Mouse (Mus musculus): ENCODE results near the gene Ttc7b.

Gene Ttc7b

DNA sequence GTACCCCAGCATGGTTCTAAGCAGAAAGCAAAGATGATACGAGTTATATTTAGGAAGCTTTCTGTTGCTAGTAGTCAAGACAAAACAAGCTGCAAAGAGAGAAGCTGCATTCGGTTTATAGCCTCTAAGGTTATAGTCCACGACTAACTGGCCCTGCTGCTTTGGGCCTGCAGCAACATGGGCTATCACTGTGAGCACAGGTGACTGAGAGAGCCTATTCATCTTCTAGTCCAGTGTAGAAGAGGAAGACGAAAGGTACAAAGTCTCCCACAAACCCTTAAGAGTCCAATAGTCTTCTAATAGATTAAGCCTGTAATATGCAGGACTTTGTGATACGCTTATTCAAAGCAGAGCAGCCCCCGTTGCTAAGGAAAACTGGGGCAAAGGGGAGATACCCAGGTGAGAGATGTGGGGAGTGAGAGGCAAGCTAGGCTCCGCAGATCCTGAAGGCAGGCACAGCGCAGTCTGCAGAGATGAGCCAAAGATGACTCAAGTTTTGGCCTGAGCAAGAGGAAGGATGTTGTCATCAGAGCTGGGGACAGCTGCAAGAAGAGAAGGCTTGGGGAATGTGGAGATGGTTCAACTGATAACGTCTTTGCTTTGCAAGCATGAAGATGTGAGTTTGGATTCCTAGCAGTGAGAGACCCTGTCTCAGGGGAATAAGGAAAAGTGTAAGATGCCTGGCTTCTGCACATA, 250.5 kb downstream of the Ttc7b start:
- DNase-seq (ENCODE audit: low spot score), result no peak

DNA sequence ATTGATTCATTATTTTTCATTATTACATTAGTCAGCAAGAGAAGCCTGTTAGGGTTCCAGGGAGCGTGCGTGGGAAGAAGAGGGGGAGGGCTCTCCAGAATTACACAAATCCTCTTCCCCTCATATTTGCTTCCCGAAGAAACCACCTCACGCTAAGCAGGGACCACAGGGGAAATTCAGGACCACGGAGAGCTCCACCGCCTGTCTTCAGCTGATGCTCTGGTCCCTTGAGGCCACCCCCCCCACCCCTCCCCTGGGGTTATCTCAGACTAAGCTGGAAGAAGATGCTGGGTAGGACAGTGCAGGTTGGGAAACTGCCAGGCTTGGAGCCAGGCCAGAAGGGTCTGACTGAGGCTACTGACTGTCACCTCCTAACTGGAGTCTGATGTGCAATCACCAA, 252.6 kb downstream of the Ttc7b start:
- DNase-seq (ENCODE audit: low spot score), result peak; percentile 82

DNA sequence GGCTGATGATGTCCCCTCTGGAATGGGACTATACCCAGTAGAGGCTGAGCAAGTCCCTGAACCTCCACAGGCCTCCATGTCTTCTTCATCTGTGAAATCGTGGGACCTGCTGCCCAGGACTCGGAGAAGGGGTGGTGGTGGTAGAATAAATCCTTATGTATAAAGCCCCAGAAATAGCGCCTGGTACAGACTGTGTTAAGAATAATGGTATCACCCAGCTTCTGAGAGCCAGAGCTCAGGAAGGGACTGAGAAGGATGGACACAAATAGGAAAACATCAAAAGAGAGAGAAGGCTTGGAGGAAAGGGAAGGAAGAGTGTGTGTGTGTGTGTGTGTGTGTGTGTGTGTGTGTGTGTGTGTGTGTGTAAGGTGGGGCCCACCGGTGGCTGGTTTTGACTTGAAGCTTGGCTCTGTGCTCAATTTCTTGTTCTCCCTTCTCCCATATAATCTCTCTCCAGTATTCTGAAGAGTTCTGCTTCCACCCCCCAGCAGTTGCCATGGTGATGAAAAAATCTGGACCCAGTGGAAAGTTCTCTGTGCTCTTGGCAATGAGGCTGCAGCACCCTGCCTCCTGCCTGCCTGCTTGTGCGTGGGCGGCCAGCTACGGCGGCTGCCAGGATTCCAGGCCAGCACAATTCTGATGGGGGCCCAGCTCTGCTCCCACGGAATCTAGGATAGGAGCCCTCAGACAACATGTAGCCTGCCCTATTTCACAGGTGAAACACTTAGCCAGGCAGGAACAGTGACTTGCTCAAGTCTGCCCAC, 254.9 kb downstream of the Ttc7b start:
- no peak for DNase-seq (ENCODE audit: low spot score)

DNA sequence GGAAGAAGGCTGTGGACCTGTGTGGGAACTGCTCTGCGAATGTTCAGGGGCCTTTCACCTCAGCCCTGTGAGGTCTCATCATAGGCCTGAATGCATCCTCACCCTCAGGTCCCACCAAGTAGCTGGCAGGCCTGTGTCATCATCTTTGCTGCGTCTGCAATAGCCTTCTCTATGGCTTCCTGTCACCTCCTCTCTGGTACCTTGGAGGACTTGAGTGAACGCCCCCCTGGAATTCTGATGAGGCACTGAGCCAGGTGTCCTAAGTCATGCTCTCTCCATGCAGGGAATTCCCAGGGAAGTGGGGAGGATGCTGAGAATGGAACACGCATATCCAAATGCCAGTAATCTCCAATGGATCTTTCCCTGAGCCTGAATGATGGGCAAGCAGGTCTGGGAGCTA, 255.7 kb downstream of the Ttc7b start:
- no peak for DNase-seq (ENCODE audit: low spot score)

DNA sequence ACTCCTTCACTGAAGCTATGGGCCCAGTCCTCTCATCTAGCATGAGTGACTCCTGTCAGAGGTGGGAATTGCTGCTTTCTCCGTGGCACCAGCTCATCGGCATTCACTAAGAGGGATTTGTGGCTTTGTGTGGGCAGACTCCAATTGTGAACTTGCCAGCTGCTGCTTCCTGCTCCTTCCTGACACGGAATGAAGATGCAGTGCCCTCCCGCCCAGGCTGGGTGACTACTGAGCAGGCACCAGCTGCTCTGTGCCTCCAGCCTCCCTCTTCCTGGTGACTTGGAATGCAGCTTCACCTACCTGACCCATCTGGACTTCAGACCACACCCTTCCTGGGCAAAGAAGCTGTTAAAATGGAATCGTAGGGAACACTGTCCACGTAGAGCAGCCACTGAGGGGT, 257.8 kb downstream of the Ttc7b start:
- DNase-seq (ENCODE audit: low spot score), result no peak

DNA sequence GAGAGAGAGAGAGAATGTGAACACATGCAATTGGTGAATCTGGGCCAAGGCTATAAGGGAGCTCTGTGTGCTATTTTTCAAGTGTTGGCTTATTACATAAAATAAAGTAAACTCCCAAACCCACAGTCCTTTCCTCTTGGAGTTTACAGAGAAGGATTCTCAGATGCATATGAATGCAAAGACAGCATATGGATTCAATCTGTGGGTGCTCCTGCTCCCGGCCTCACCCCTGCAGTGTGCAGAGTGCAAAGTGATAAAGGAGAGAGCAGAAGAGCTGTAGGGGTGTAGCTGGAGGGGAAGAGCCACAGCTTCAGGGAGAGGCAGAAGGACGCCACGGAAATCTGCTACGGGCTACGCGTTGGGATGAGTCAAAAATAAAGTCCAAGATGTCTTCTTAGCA, 258.9 kb downstream of the Ttc7b start:
- DNase-seq (ENCODE audit: low spot score), result no peak

DNA sequence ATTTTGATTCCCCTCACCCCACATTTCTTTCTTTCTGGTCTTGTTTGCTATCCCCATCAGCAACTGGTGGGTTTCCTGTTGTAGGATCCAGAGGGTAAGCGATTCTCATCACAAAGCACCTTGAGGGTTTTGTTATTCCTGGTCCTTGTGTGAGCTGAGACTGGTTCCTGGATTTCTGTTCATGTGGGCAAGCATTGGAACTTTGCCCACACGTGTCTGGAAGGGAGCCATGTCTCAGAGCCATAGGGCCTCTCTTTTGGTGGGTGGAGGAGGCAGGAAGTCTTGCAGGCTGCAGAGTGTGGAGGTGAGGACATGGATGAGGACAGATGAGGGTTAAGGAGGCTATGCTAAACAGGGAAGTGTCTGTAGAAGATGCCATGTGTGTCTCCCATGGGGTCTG, 260.5 kb downstream of the Ttc7b start:
- no peak for DNase-seq (ENCODE audit: low spot score)

DNA sequence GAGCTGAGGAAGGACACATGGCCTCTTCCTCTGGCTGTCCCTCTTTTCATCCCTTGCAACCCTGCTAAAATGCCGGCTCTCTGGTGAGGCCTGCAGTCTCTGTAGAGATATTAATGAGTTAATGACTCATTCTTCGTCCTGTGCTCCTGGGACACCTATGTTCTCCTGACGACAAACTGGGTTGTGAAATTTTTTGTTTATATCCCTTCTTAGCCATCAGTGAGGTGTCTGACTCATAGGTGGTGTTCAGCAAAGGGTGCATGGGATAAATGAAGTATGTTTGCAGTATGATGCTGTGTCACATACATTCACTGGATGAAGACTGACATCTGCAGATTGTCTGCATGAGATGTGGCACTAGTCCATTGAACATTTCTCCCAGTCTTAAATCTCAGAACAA, 262.8 kb downstream of the Ttc7b start:
- no peak for DNase-seq (ENCODE audit: low spot score)

DNA sequence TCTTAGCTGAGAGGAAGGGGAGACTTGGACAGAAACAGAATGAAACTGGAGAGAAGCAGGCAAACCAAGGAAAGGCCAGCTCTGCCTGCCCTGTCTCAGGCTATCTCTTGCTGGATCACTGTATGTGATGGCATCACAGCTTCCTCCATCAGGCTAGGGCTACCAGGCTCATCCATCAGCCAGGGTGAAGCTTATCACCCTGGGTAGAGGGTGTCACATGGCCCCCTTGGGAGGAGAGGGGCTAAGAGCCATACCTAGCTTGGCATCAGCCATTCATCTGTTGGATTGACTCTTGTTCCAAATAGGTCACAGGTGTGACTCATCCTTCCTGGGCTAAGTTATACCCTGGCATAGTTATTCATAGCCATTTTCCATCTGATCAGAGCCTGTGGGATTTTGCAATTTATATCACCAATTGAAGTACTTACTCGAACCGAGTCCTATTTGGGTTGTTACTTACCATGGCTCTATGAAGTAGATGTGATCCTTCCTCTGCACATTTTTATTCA, 265.1 kb downstream of the Ttc7b start:
- no peak for DNase-seq (ENCODE audit: low spot score)

DNA sequence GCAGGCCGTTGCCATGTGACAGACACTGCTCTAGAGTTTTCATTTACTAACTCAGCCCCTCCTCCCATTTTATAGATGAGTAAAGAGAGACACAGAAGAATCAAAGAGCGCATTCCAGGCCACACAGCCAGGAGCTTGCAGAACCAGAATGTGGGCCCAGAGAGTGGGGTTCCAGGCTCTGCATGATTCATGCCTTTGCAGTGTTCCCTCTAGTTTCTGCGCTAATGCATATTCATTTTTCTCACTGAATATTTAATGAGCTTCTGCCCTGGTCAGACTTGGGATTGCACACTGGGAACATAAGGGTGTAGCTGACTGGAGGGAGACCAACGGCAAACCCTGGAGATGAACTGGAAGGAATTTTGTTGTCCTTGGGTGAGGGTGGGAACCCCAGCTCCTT, 266.2 kb downstream of the Ttc7b start:
- no peak for DNase-seq (ENCODE audit: low spot score)

Measured in embryo, embryonic 10 days (tissue).